Mouse (Mus musculus) small intestine, adult 2 months (tissue): ENCODE data around the gene Tpsb2.

Experiments
- CTCF ChIP-seq: fragments of 200-500 bp; IDR thresholded peaks from 2 replicates; pipeline ENCODE4 v1.5.1; 2012; ENCODE audit warnings: low read depth, mild to moderate bottlenecking, control low read depth, inconsistent platforms, low read length, moderate library complexity, mixed read lengths; ENCODE audit not compliant: insufficient replicate concordance, insufficient read length; ENCODE audit errors: extremely low read depth
- POLR2A ChIP-seq: fragments of 200-500 bp; IDR thresholded peaks from 2 replicates; pipeline ENCODE4 v1.6.1; 2012; ENCODE audit warnings: low read depth, mild to moderate bottlenecking, control low read depth, inconsistent platforms, low read length, moderate library complexity

DNA sequence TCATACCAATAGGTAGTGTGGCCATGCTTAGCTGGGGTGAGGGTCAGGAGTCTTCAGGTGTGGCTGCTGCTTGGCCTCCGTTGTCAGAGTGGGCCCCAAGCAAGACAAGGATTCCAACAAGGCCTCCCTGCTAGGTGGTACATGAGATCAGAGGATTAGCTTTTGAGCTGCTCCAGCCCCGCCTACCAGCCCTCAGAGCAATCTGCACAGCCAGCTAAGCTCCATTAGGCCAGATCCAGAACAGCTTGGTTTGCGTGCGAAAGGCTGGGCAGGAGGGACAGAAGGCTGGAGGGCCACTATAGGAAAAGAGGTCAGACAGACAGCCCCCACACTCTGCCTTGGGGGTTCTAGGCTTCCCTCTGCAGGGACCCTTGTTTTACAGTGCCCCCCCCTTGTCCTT, 35.4 kb downstream of the Tpsb2 start:
- no peak for TF ChIP-seq CTCF
- no peak for TF ChIP-seq POLR2A
